ENCODE assay signal across 27 mouse cellular contexts in genomic region chr1:58215353-58215752, GRCm38 (mm10). TPM values are rescaled to one million over a fixed set of nuclear protein-coding genes. Genes with fewer than 3 reads are reported as not detected.
DNase-seq lines count a peak whose midpoint lies in the region; ATAC-seq and TF ChIP-seq lines count a peak whose summit lies in the region.
"Had no signal": no experiment of that assay in that cellular context is flagged by ENCODE, and none has a peak within 500 bp of the region (broad histone marks: within the 10 kb centered on the region; RNA-seq: fewer than 3 reads in every experiment).

No protein-coding gene starts in this region.

- no peak for DNase-seq in forebrain, postnatal 0 days
- DNase-seq in 416B (ENCODE audit: low read depth) (peak; percentile 61), ES-CJ7 (ENCODE audit: low read depth, low spot score) (peak; percentile 36)
- no peak for DNase-seq in lung, adult 18-20 months
- no peak for DNase-seq in retina, postnatal 1 day
- DNase-seq: adrenal gland, postnatal 25 days; cerebellum, postnatal 14 days; gastrocnemius, postnatal 36 days; heart, postnatal 36 days; kidney, adult 8-10 months; kidney, postnatal 14 days; liver; right cerebral cortex, adult 18-20 months; right cerebral cortex, postnatal 4 days; thymus, adult 2 months had no signal

- no peaks in the 10 kb centered on the region for H3K9me3 ChIP-seq in forebrain, postnatal 0 days (ENCODE audit: low read length)
- no peaks in the 10 kb centered on the region for H3K9me3 ChIP-seq in forebrain, embryonic 13.5 days (replicated peaks)
- H3K9me3 ChIP-seq: embryonic facial prominence, embryonic 12.5 days; hindbrain, embryonic 15.5 days; intestine, embryonic 15.5 days; limb, embryonic 10.5 days; midbrain, embryonic 13.5 days; stomach, embryonic 15.5 days had no signal

- no peak overlapping the region for H3K4me3 ChIP-seq in forebrain, postnatal 0 days (ENCODE audit: low read depth, low read length)
- no peak overlapping the region for H3K4me3 ChIP-seq in forebrain, embryonic 13.5 days
- H3K4me3 ChIP-seq: embryonic facial prominence, embryonic 12.5 days; hindbrain, embryonic 15.5 days; intestine, embryonic 15.5 days; limb, embryonic 10.5 days; midbrain, embryonic 13.5 days; myocyte; stomach, embryonic 15.5 days had no signal

- 91% methylated on average over 4 of the region's 4 CpGs for WGBS in forebrain, postnatal 0 days
- 89% methylated on average over 4 of the region's 4 CpGs for WGBS in forebrain, embryonic 13.5 days

- H3K4me2 ChIP-seq in forebrain, postnatal 0 days (ENCODE audit: low read depth) = no peak overlapping the region
- H3K4me2 ChIP-seq in forebrain, embryonic 13.5 days = no peak overlapping the region
- H3K4me2 ChIP-seq: embryonic facial prominence, embryonic 12.5 days; hindbrain, embryonic 15.5 days; intestine, embryonic 15.5 days; midbrain, embryonic 13.5 days; stomach, embryonic 15.5 days had no signal

- H3K27me3 ChIP-seq in forebrain, postnatal 0 days (ENCODE audit: insufficient read depth, low read length) = no peaks in the 10 kb centered on the region
- H3K27me3 ChIP-seq in forebrain, embryonic 13.5 days = no peaks in the 10 kb centered on the region
- H3K27me3 ChIP-seq: embryonic facial prominence, embryonic 12.5 days; hindbrain, embryonic 15.5 days; intestine, embryonic 15.5 days; midbrain, embryonic 13.5 days; stomach, embryonic 15.5 days had no signal

- H3K36me3 ChIP-seq in forebrain, postnatal 0 days (ENCODE audit: insufficient read depth) = no peaks in the 10 kb centered on the region
- no peaks in the 10 kb centered on the region for H3K36me3 ChIP-seq in forebrain, embryonic 13.5 days (ENCODE audit: poor library complexity, severe bottlenecking)
- H3K36me3 ChIP-seq: embryonic facial prominence, embryonic 12.5 days; hindbrain, embryonic 15.5 days; intestine, embryonic 15.5 days; limb, embryonic 10.5 days; midbrain, embryonic 13.5 days; stomach, embryonic 15.5 days had no signal

- no peak overlapping the region for H3K9ac ChIP-seq in forebrain, postnatal 0 days
- H3K9ac ChIP-seq in forebrain, embryonic 13.5 days = no peak overlapping the region
- H3K9ac ChIP-seq: embryonic facial prominence, embryonic 12.5 days; hindbrain, embryonic 15.5 days; intestine, embryonic 15.5 days; midbrain, embryonic 13.5 days; stomach, embryonic 15.5 days had no signal

- H3K27ac ChIP-seq in forebrain, postnatal 0 days (ENCODE audit: low read depth, low read length) = no peak overlapping the region
- no peak overlapping the region for H3K27ac ChIP-seq in forebrain, embryonic 13.5 days
- H3K27ac ChIP-seq: embryonic facial prominence, embryonic 12.5 days; hindbrain, embryonic 15.5 days; intestine, embryonic 15.5 days; limb, embryonic 10.5 days; macrophage; midbrain, embryonic 13.5 days; stomach, embryonic 15.5 days had no signal

- peak; percentile 62 for ATAC-seq in forebrain, postnatal 0 days
- ATAC-seq in forebrain, embryonic 13.5 days = no peak
- ATAC-seq in granulocyte monocyte progenitor cell, adult 5-6 weeks (replicated peaks; ENCODE audit: poor library complexity, severe bottlenecking) = peak; percentile 85
- ATAC-seq: intestine, embryonic 15.5 days; lung, postnatal 0 days; midbrain, embryonic 13.5 days had no signal

- peaks cover 4% of the 10 kb centered on the region; the same call in 1 of the 2 replicates for H3K4me1 ChIP-seq in forebrain, postnatal 0 days (ENCODE audit: insufficient read depth)
- peaks cover 8% of the 10 kb centered on the region; the same call in 1 of the 2 replicates for H3K4me1 ChIP-seq in forebrain, embryonic 13.5 days
- H3K4me1 ChIP-seq: hindbrain, embryonic 15.5 days; intestine, embryonic 15.5 days; midbrain, embryonic 13.5 days; stomach, embryonic 15.5 days had no signal

- no peak for TF ChIP-seq CTCF in forebrain, postnatal 0 days (IDR thresholded peaks at IDR 0.05; ENCODE audit: low read depth)

RNA-seq across cellular contexts. Expression of gene Aox4, which starts 5.2 kb away (rescaled TPM):
- 0.95 and 1.8 TPM in 2 replicates for total RNA-seq in forebrain, postnatal 0 days (2014; rRNA removed)
- 1.0 and 1.2 TPM in 2 replicates for polyA plus RNA-seq in forebrain, postnatal 0 days (2015; fragmentation: Nextera tagmentation; extraction: Ambion mirVana)
- 0.11 and 0.12 TPM in 2 replicates for polyA plus RNA-seq in forebrain, embryonic 13.5 days (2015; fragmentation: Nextera tagmentation; extraction: Ambion mirVana)
- not detected in 2 replicates for total RNA-seq in granulocyte monocyte progenitor cell, adult 5-6 weeks (2014; fragmentation: Nextera tagmentation)
- not detected in 2 replicates for total RNA-seq in granulocyte monocyte progenitor cell, adult 5-6 weeks (2017)
- total RNA-seq: adrenal gland, postnatal 25 days; heart, adult 8-10 months; heart, postnatal 36 days had no signal
- polyA plus RNA-seq: macrophage, myocyte had no signal

Comparison
In these comparisons a context has a peak if more than half of its experiments do, and no peak if none do; other contexts are left out.
1. DNase-seq: peak in 416B (single experiment) and ES-CJ7 (single experiment); none in forebrain, postnatal 0 days (single experiment), lung, adult 18-20 months (0 of 2) and retina, postnatal 1 day (single experiment).